Mouse (Mus musculus) lung, postnatal 10 days (tissue): Measurements from ENCODE around the gene Zbtb20.

Experiments used
- DNase-seq: peaks from one replicate; pipeline ENCODE4 v3.0.0; 2021

Gene Zbtb20

DNA sequence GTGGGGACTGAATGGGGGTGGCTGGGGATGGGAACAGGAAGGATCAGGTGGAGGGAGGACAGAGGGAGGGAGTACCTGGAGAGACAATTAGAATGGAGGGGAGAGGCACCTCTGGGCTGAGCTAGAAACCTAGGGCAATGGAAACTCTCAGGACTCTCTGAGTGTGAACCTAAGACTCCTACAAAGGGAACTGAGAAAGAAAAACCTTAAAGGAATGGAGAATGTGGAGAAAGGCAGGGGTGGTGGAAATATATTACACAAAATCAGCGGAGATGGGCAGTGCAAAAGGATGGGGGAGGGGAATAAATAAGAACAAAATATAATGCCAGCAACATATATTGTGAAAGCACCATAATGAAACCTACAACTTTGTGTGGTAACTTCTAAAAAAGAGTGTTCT, 796.3 kb downstream of the Zbtb20 start:
- DNase-seq, result no peak

DNA sequence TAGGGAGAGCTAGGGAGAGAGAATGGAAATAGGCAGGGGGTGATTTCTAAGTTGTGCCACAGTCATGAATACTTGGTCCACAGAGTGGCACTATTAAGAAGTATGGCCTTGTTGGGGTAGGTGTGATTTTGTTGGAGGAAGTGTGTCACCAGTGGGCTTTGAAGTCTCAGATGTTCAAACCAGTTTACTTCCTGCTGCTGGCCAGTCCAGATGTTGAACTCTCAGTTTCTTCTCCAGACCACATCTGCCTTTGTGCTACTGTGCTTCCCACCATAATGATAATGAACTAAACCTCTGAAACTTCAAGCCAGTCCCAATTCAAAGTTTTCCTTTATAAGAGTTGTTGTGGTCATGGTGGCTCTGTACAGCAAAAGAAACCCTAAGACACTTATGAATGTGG, 797.0 kb downstream of the Zbtb20 start:
- no peak for DNase-seq

DNA sequence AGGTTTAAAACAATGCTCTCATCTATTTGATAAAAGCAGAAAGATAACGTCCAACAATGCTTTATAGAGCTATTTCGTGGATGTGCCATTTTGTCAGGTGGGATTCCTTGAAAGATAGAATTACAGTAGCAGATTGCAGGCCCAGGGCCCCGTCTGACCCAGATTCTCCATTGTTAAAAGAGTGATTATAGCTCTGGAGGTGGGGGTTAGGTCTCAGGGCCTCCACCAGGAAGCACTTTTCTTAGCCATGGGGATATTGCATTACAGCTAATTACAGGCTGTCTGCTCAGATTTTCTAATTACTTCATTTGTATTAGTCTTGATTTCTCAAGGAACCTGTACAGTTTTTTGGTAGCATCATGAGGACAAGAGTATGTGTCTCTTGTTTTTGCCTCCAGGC, 798.7 kb downstream of the Zbtb20 start:
- DNase-seq, result no peak

- DNase-seq, result no peak
These were observed 812.3 kb downstream of the Zbtb20 start for GRCm38 (mm10) chr16:43687968-43688367.

DNA sequence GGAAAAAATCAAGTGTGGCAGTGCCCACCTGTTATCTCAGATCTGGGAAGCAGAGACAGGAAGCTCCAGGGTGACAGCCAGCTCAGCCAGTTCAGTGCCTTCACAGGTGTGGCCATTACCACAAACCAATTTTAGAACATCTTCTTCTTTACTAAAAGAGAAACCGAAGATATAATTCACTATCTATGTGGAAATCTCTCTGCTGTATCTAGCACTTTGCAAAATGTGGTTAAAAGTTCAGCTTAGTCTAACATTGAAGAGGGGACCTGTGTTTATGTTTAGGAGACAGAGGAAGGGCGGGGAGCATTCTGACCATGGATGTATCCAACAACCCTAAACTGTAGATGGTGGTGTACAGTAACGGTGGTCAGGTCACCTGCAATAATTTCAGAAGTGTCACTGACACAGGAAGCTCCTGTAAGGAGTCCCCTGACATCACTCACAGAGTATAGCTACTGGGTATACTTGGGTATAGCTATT, 814.6 kb downstream of the Zbtb20 start:
- DNase-seq, result no peak

GRCm38 (mm10) chr16:43690912-43691311, 815.2 kb downstream of the Zbtb20 start:
- no peak for DNase-seq

- DNase-seq, result no peak
These were observed 816.1 kb downstream of the Zbtb20 start for GRCm38 (mm10) chr16:43691741-43692140.
